Comparison of ENCODE assay signal across 9 mouse cellular contexts in genomic region chr11:20987841-20988251, GRCm38 (mm10).
DNase-seq lines count a peak whose midpoint lies in the region; ATAC-seq and TF ChIP-seq lines count a peak whose summit lies in the region.
"Had no signal": no experiment of that assay in that cellular context is flagged by ENCODE, and none has a peak within 500 bp of the region (broad histone marks: within the 10 kb centered on the region; RNA-seq: fewer than 3 reads in every experiment).

No protein-coding gene starts in this region.

- ATAC-seq in forebrain, embryonic 11.5 days (replicated peaks; ENCODE audit: low FRiP score) = no peak; the same call in 1 of the 2 replicates

- H3K27ac ChIP-seq in forebrain, embryonic 10.5 days = no peak overlapping the region
- H3K27ac ChIP-seq in forebrain, embryonic 11.5 days (ENCODE audit: low read depth, low read length) = no peak overlapping the region
- H3K27ac ChIP-seq in left cerebral cortex, adult 2 months = peak overlapping the region; percentile 80

- WGBS in forebrain, embryonic 10.5 days = 92% methylated on average over 11 of the region's 11 CpGs
- 86% methylated on average over 11 of the region's 11 CpGs for WGBS in forebrain, embryonic 11.5 days

- peak; percentile 12 for DNase-seq in forebrain, embryonic 10.5 days (ENCODE audit: extremely low spot score, low spot score)
- DNase-seq in forebrain, embryonic 11.5 days (ENCODE audit: low spot score) = no peak
- peak; percentile 73 to 86 for DNase-seq in frontal cortex, postnatal 10 days (ENCODE audit: low spot score in 2 of 2)
- peak; percentile 56 to 80 for DNase-seq in left cerebral cortex, adult 2 months (ENCODE audit: extremely low spot score in 1 of 2, low spot score in 2 of 2)
- peak; percentile 89 to 96 for DNase-seq in right cerebral cortex, postnatal 10 days (ENCODE audit: low spot score in 2 of 2)
- no peak for DNase-seq in embryo, embryonic 11 days
- no peak for DNase-seq in spleen, adult 18-20 months
- DNase-seq in kidney, postnatal 36 days = no peak
- DNase-seq: heart, postnatal 10 days had no signal

- TF ChIP-seq CTCF in left cerebral cortex, adult 2 months (IDR thresholded peaks at IDR 0.05) = no peak

- H3K4me1 ChIP-seq in forebrain, embryonic 10.5 days = peaks cover 10% of the 10 kb centered on the region
- no peaks in the 10 kb centered on the region for H3K4me1 ChIP-seq in forebrain, embryonic 11.5 days (replicated peaks; ENCODE audit: control insufficient read depth, insufficient read depth, low read length)

- intact Hi-C loops in left cerebral cortex, adult 2 months (cut with DNase I) = loop anchor here (5.0 kb wide), 1 partner anchor 104 kb away; the partner anchor contains the start of gene Peli1

- no peak overlapping the region for H3K4me3 ChIP-seq in forebrain, embryonic 10.5 days
- H3K4me3 ChIP-seq in forebrain, embryonic 11.5 days (ENCODE audit: low read depth, low read length) = no peak overlapping the region
- peak overlapping the region; percentile 19; the same call in 1 of the 2 replicates for H3K4me3 ChIP-seq in left cerebral cortex, adult 2 months

- H3K27me3 ChIP-seq in forebrain, embryonic 10.5 days (ENCODE audit: poor library complexity, severe bottlenecking) = no peaks in the 10 kb centered on the region
- no peaks in the 10 kb centered on the region for H3K27me3 ChIP-seq in forebrain, embryonic 11.5 days (ENCODE audit: control insufficient read depth, insufficient read depth, low read length)

- H3K9me3 ChIP-seq in forebrain, embryonic 10.5 days = no peaks in the 10 kb centered on the region
- H3K9me3 ChIP-seq in forebrain, embryonic 11.5 days (ENCODE audit: control insufficient read depth, low read length) = no peaks in the 10 kb centered on the region

- no peak overlapping the region for H3K9ac ChIP-seq in forebrain, embryonic 11.5 days (ENCODE audit: low read length)

- H3K36me3 ChIP-seq in forebrain, embryonic 10.5 days (replicated peaks) = no peaks in the 10 kb centered on the region
- no peaks in the 10 kb centered on the region for H3K36me3 ChIP-seq in forebrain, embryonic 11.5 days (ENCODE audit: control insufficient read depth, insufficient read depth, low read length)

- no peak overlapping the region for H3K4me2 ChIP-seq in forebrain, embryonic 11.5 days (ENCODE audit: low read depth, low read length, severe bottlenecking)

Comparison
In these comparisons a context has a peak if more than half of its experiments do, and no peak if none do; other contexts are left out.
1. DNase-seq: peak in forebrain, embryonic 10.5 days (single experiment), frontal cortex, postnatal 10 days (2 of 2), left cerebral cortex, adult 2 months (2 of 2) and right cerebral cortex, postnatal 10 days (2 of 2); none in forebrain, embryonic 11.5 days (single experiment), embryo, embryonic 11 days (single experiment), spleen, adult 18-20 months (0 of 2) and kidney, postnatal 36 days (0 of 2).